Mouse (Mus musculus) cerebellum, adult 2 months (tissue): ENCODE measurements around the gene Cyp4f18. TPM values are rescaled to one million over a fixed set of nuclear protein-coding genes. Genes with fewer than 3 reads are reported as not detected.

Experiments used
- DNase-seq, 2 experiments: peaks; one replicate each; pipeline ENCODE4 v3.0.0; 2021
- H3K27ac ChIP-seq: fragments of 200-500 bp; 2 replicates; pipeline ENCODE4 v1.5.1; 2012; ENCODE audit warnings: low read length, control low read depth, inconsistent platforms; ENCODE audit not compliant: insufficient read depth
- H3K27me3 ChIP-seq: fragments of 200-500 bp; 2 replicates; pipeline ENCODE4 v1.6.1; 2012; ENCODE audit warnings: inconsistent platforms, mild to moderate bottlenecking, low read length, moderate library complexity; ENCODE audit not compliant: control insufficient read depth, insufficient read depth
- H3K4me1 ChIP-seq: fragments of 200-500 bp; 2 replicates; pipeline ENCODE4 v1.6.1; 2011; ENCODE audit warnings: low read length; ENCODE audit not compliant: control insufficient read depth, insufficient read depth
- H3K4me3 ChIP-seq: fragments of 200-500 bp; replicated peaks from 2 replicates; pipeline ENCODE3; 2011; ENCODE audit warnings: mild to moderate bottlenecking, low read depth, low read length, control low read depth; ENCODE audit not compliant: insufficient read depth
- CTCF ChIP-seq: fragments of 200-500 bp; IDR thresholded peaks from 2 replicates; pipeline ENCODE4 v1.5.1; 2011; ENCODE audit warnings: low read depth, mild to moderate bottlenecking, control low read depth, low read length, moderate library complexity, borderline replicate concordance; ENCODE audit not compliant: insufficient read depth
- POLR2A ChIP-seq: fragments of 200-500 bp; IDR thresholded peaks from 2 replicates; pipeline ENCODE4 v1.6.1; 2011; ENCODE audit warnings: low read length, control low read depth, borderline replicate concordance; ENCODE audit not compliant: insufficient read depth
- WGBS: fragments of 180-500 bp; shearing (Covaris S2); methylation state at CpG from one replicate; pipeline ENCODE4 v1.1.7; 2018; 5-methylcytosine and 5-hydroxymethylcytosine counted together
- polyA plus RNA-seq: library from polyadenylated mRNA; depleted of rRNA; stranded (reverse); fragments of >200 nt; gene quantifications from 2 replicates; pipeline ENCODE4 v1.2.3, GENCODE M21; 2012

The Cyp4f18 gene
- polyA plus RNA-seq, 1 experiment: 0.18 TPM

DNA sequence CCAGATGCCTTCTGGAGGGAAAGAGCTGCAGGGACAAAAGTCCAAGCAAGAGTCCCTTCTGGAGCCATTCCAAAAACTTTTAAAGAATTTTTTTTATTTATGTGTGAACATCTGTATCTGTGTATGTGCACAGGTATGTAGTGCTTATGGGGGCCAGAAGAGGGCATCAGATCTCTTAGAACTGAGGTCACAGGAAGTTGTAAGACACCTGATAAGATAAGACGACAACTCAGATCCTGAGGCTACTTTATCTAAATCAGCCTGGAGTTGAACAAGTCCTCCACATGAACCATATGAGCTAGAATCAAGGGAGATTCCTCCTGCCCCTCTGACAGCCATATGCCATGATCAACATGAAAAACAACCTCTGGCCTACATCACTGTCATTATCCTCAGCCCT is 10.0 kb downstream of the Cyp4f18 start:
- no peaks in the 10 kb centered on the region for H3K4me1 ChIP-seq
- H3K27ac ChIP-seq: no peak overlapping the region
- H3K4me3 ChIP-seq: no peak overlapping the region
- H3K27me3 ChIP-seq: no peaks in the 10 kb centered on the region
- DNase-seq: no peak
- WGBS: 97% methylated on average over 1 of the region's 1 CpGs
- no peak for TF ChIP-seq CTCF
- no peak for TF ChIP-seq POLR2A

DNA sequence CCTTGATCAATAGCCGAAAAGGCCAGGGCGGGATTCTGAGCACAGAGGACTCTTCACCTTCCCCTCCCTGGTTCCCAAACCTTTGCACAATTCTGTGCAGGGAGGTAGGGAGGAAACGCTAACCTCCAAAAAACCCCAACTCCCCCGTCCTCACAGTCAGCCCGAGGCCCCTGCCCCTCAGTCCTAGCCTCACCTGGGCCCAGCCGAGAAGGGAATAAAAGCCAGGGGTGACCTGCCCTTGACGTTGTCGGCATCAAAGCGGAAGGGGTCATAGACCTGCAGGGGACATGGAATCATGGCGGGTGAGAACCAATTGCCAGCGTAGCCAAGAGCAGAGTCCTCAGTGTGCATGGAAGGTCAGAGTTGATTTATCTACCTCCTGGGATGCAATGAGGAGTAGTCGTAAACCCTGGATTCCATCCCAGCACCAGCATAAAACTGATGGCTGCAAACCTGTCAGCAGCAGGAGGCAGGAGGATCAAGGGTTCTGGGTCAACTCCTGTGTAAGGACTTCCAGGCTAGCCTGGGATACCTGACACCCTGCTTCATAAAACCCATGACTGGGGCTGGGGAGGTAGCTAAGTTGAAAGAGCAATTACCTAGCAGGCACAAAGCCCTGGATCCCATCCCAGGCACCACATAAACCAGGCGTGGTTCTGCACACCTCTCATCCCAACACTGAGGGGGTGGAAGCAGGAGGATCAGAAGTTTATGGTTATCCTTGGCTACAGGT is 20.4 kb downstream of the Cyp4f18 start:
- Histone ChIP-seq H3K27ac (0 out of 2 replicates have a peak overlapping the region, but pooled peaks have one; percentile 56), H3K4me3 (peak overlapping the region; percentile 78), H3K27me3 (no peaks in the 10 kb centered on the region), H3K4me1 (no peaks in the 10 kb centered on the region; the same call in 1 of the 2 replicates)
- 50% methylated on average over 13 of the region's 13 CpGs for WGBS
- TF ChIP-seq CTCF (no peak), POLR2A (no peak)
- peak in 1 of 2 experiments; percentile 22 for DNase-seq

DNA sequence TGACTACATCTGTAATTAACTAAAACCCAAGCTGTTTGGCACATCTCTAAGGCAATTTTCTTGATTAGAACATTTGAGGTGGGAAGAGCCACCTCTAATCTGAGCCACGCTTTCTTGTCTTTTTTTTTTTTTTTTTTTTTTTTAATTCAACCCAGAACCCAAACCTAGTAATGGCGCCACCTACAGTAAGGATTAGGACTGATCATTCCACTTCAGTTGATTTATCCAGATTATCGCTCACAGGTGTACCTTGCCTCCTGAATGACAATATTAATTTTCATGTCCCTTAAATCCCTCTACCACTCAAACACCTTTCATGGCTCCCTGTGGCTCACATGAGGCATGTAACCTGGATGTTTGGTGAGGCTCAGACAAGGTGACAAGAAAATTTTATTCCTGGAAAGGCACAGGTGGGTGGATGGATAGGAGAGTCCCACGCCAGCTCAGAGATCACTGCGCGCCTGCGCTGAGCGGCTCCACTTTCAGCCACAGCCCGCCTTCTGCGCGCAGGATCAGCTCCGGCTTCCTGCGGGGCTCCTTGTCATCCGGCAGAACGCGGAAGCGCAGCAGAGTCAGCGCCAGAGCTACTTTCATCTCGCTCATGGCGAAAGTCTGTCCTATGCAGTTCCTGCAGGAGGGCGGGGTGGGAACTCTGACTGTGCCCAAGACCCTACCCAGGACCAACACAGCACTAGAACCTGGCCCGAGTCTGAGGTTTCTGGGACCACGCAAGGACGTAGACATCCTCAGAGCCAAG is 21.1 kb downstream of the Cyp4f18 start:
- Histone ChIP-seq H3K4me1 (no peaks in the 10 kb centered on the region; the same call in 1 of the 2 replicates), H3K27ac (0 out of 2 replicates have a peak overlapping the region, but pooled peaks have one; percentile 56), H3K4me3 (peak overlapping the region; percentile 78), H3K27me3 (no peaks in the 10 kb centered on the region)
- TF ChIP-seq POLR2A: peak; percentile 82
- TF ChIP-seq CTCF: no peak
- WGBS: 7% methylated on average over 24 of the region's 24 CpGs
- peak; percentile 73 to 79 for DNase-seq

DNA sequence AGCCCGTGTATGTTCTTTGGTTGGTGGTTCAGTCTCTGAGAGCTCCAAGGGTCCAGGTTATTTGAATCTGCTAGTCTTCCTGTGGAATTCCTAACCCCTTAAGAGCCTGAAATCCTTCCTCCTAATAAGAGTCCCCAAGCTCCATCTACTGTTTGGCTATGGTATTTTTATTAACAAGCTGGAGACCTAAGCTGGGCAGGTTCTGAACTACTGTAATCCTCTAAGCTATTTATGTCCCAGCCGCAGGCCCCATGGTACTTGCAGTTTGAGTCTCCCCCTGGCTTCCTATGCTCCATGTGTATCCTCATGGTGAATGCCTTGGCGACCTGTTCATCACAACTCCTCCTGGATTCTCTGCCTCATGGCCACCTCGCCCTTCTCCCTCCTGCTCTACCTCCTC is 24.8 kb downstream of the Cyp4f18 start:
- 57% methylated on average over 4 of the region's 4 CpGs for WGBS
- no peak for TF ChIP-seq CTCF
- no peak for TF ChIP-seq POLR2A
- no peaks in the 10 kb centered on the region; the same call in 1 of the 2 replicates for H3K4me1 ChIP-seq
- no peak overlapping the region for H3K4me3 ChIP-seq
- no peaks in the 10 kb centered on the region for H3K27me3 ChIP-seq
- DNase-seq: no peak
- H3K27ac ChIP-seq: no peak overlapping the region

DNA sequence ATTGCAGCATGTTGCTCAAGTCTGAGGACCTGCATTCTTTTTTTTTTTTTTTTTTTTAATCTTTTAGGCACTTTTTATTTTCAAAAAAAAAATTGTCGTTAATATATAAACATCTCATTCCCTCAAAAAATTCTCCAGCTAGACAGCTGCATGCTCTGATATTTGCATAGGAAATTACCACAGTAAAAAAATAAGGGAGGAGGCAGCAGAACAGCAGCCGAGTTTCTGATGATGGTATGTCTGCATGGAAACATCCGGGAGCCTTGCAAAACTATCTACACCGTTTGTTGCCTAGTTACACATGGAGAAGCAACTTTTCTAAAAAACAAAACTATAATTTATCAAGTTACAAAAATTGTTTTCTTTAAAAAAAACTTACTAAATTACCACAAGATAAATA is 28.0 kb downstream of the Cyp4f18 start:
- H3K4me1 ChIP-seq: no peaks in the 10 kb centered on the region
- no peaks in the 10 kb centered on the region for H3K27me3 ChIP-seq
- H3K4me3 ChIP-seq: no peak overlapping the region
- no peak for DNase-seq
- TF ChIP-seq CTCF: no peak
- TF ChIP-seq POLR2A: no peak
- no peak overlapping the region for H3K27ac ChIP-seq
- WGBS: 74% methylated on average over 4 of the region's 4 CpGs

DNA sequence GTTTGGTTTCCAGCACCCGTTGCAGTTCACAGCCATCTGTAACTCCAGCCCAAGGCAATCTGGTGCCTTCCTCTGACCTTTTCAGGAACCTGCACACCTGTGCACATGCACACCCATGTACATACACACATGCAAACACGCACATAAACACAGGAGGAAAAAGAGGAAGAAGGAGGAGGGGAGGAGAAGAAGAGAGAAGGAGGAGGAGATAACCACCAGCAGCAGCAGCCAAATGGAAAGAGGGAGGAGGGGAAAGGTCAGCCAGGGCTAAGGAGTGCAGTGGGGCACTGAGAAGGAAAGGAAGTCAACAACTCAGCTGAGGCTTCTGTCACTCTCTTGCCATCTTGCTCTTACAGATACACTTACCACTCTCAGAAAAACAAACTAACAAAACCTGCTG is 28.4 kb downstream of the Cyp4f18 start:
- no peak for TF ChIP-seq CTCF
- DNase-seq: no peak
- Histone ChIP-seq H3K4me3 (no peak overlapping the region), H3K4me1 (no peaks in the 10 kb centered on the region), H3K27ac (no peak overlapping the region), H3K27me3 (no peaks in the 10 kb centered on the region)
- 69% methylated on average over 2 of the region's 2 CpGs for WGBS

DNA sequence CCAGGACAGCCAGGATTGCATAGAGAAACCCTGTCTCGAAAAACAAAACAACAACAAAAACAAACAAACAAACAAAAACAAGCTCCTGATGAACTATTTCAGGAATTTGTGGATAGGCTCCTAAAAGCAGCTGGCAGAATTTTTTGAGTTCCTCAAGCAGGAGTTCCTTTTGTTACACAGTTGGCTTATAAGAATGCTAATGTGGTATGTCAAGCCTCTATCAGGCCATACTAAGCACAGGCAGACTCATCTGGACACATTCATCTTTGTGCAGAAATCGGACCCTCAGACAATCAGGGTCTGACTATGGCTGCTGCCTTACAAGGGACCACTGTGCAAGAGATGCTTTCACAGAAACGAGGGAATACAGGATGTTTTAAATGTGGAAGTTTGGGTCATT is 35.2 kb downstream of the Cyp4f18 start:
- H3K4me1 ChIP-seq: no peaks in the 10 kb centered on the region
- no peak for DNase-seq
- no peak overlapping the region for H3K27ac ChIP-seq
- WGBS: 76% methylated on average over 3 of the region's 3 CpGs
- TF ChIP-seq POLR2A (no peak), CTCF (no peak)
- H3K4me3 ChIP-seq: no peak overlapping the region
- H3K27me3 ChIP-seq: no peaks in the 10 kb centered on the region

DNA sequence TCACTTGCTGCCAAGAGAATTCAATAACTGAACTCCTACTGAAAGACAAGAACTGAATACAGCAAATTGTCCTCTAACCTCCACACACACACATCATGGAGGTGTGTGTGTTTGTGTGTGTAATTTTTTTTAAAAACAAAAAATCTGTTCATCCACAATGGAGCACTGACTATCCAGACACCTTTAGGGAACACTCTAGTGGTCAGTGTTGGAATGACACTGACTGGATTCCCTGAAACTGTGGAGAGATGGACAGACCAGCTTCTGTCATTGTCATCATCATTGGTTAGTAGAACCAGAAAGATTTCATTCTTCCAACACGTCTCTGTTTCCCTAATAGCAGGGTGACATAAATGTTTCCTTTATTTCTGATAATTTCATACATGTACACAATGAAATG is 37.5 kb downstream of the Cyp4f18 start:
- peak in 1 of 2 experiments; percentile 36 for DNase-seq
- H3K27ac ChIP-seq: no peak overlapping the region
- WGBS: 70% methylated on average over 1 of the region's 1 CpGs
- no peaks in the 10 kb centered on the region for H3K27me3 ChIP-seq
- H3K4me1 ChIP-seq: no peaks in the 10 kb centered on the region
- TF ChIP-seq CTCF: peak; percentile 47; the same call in 1 of the 2 replicates
- TF ChIP-seq POLR2A: no peak
- H3K4me3 ChIP-seq: no peak overlapping the region
